ENCODE assay signal across 31 mouse cellular contexts in genomic region chr2:30778235-30778634, GRCm38 (mm10). TPM values are rescaled to one million over a fixed set of nuclear protein-coding genes. Genes with fewer than 3 reads are reported as not detected.
DNase-seq lines count a peak whose midpoint lies in the region; ATAC-seq and TF ChIP-seq lines count a peak whose summit lies in the region.
"Had no signal": no experiment of that assay in that cellular context is flagged by ENCODE, and none has a peak within 500 bp of the region (broad histone marks: within the 10 kb centered on the region; RNA-seq: fewer than 3 reads in every experiment).

No protein-coding gene starts in this region.

- no peak overlapping the region for H3K4me3 ChIP-seq in heart, embryonic 10.5 days
- no peak overlapping the region for H3K4me3 ChIP-seq in midbrain, embryonic 10.5 days
- no peak overlapping the region for H3K4me3 ChIP-seq in midbrain, embryonic 14.5 days (replicated peaks; ENCODE audit: low read depth, low read length)
- no peak overlapping the region for H3K4me3 ChIP-seq in intestine, postnatal 0 days (ENCODE audit: low read depth, low read length)
- H3K4me3 ChIP-seq: embryonic facial prominence, embryonic 15.5 days; forebrain, embryonic 13.5 days; heart, embryonic 12.5 days; hindbrain, embryonic 15.5 days; neural tube, embryonic 13.5 days had no signal

- TF ChIP-seq CTCF in intestine, postnatal 0 days (IDR thresholded peaks at IDR 0.05; ENCODE audit: low read depth): no peak

- no peaks in the 10 kb centered on the region for H3K36me3 ChIP-seq in heart, embryonic 10.5 days
- H3K36me3 ChIP-seq in midbrain, embryonic 10.5 days: no peaks in the 10 kb centered on the region
- no peaks in the 10 kb centered on the region for H3K36me3 ChIP-seq in midbrain, embryonic 14.5 days (ENCODE audit: control insufficient read depth, insufficient read depth, low read length)
- no peaks in the 10 kb centered on the region for H3K36me3 ChIP-seq in intestine, postnatal 0 days (ENCODE audit: control insufficient read depth, insufficient read depth)
- H3K36me3 ChIP-seq: embryonic facial prominence, embryonic 15.5 days; heart, embryonic 12.5 days; hindbrain, embryonic 15.5 days; neural tube, embryonic 13.5 days had no signal

- peak overlapping the region; percentile 83 for H3K27ac ChIP-seq in heart, embryonic 10.5 days
- H3K27ac ChIP-seq in midbrain, embryonic 10.5 days (replicated peaks): peak overlapping the region; percentile 77
- no peak overlapping the region for H3K27ac ChIP-seq in midbrain, embryonic 14.5 days (replicated peaks; ENCODE audit: low read depth, low read length)
- H3K27ac ChIP-seq in intestine, postnatal 0 days (ENCODE audit: low read depth, low read length): no peak overlapping the region
- H3K27ac ChIP-seq: embryonic facial prominence, embryonic 15.5 days; forebrain, embryonic 13.5 days; hindbrain, embryonic 15.5 days; liver, embryonic 14.5 days; neural tube, embryonic 13.5 days; stomach, postnatal 0 days had no signal

- no peak for DNase-seq in heart, embryonic 10.5 days (ENCODE audit: low spot score)
- DNase-seq in heart, adult 18-20 months: no peak
- DNase-seq in midbrain, embryonic 10.5 days (ENCODE audit: low spot score): no peak
- DNase-seq in midbrain, embryonic 14.5 days: no peak
- DNase-seq in ZHBTc4 (ENCODE audit: low read depth, low spot score): peak; percentile 81
- no peak for DNase-seq in cerebellum, postnatal 10 days
- DNase-seq: adrenal gland, postnatal 14 days; cerebellum, adult 11 months; cerebellum, adult 9-11 months; gastrocnemius, postnatal 14 days; heart, postnatal 4 days; kidney, adult 8-10 months; kidney, postnatal 36 days; layer of hippocampus, postnatal 36 days; left cerebral cortex, postnatal 4 days; liver; lung, adult 2 months; lung, postnatal 10 days; right cerebral cortex, postnatal 4 days; thymus, adult 18-20 months; thymus, postnatal 25 days had no signal

- no peak overlapping the region for H3K9ac ChIP-seq in midbrain, embryonic 14.5 days (replicated peaks; ENCODE audit: low read length)
- no peak overlapping the region for H3K9ac ChIP-seq in intestine, postnatal 0 days (ENCODE audit: low read depth, low read length)
- H3K9ac ChIP-seq: embryonic facial prominence, embryonic 15.5 days; forebrain, embryonic 13.5 days; heart, embryonic 12.5 days; hindbrain, embryonic 15.5 days; liver, embryonic 14.5 days; neural tube, embryonic 13.5 days had no signal

- 70% methylated on average over 4 of the region's 4 CpGs for WGBS in heart, embryonic 10.5 days
- WGBS in midbrain, embryonic 10.5 days: 59% methylated on average over 4 of the region's 4 CpGs
- 55% methylated on average over 4 of the region's 4 CpGs for WGBS in midbrain, embryonic 14.5 days
- 78% methylated on average over 4 of the region's 4 CpGs for WGBS in intestine, postnatal 0 days

- H3K27me3 ChIP-seq in heart, embryonic 10.5 days (ENCODE audit: insufficient read depth, poor library complexity, severe bottlenecking): no peaks in the 10 kb centered on the region
- H3K27me3 ChIP-seq in midbrain, embryonic 10.5 days (ENCODE audit: low read depth, poor library complexity, severe bottlenecking): peaks cover 9% of the 10 kb centered on the region; the same call in 1 of the 2 replicates
- H3K27me3 ChIP-seq in midbrain, embryonic 14.5 days (ENCODE audit: control insufficient read depth, insufficient read depth, low read length): no peaks in the 10 kb centered on the region
- no peaks in the 10 kb centered on the region; the same call in 1 of the 2 replicates for H3K27me3 ChIP-seq in intestine, postnatal 0 days (replicated peaks; ENCODE audit: control insufficient read depth, insufficient read depth, low read length)
- H3K27me3 ChIP-seq: embryonic facial prominence, embryonic 15.5 days; forebrain, embryonic 13.5 days; heart, embryonic 12.5 days; hindbrain, embryonic 15.5 days; neural tube, embryonic 13.5 days had no signal

- no peak for ATAC-seq in midbrain, embryonic 14.5 days (ENCODE audit: low FRiP score, low TSS enrichment)
- ATAC-seq in intestine, postnatal 0 days: no peak
- ATAC-seq: forebrain, embryonic 13.5 days had no signal

- H3K4me1 ChIP-seq in heart, embryonic 10.5 days: peaks cover 52% of the 10 kb centered on the region
- peaks cover 81% of the 10 kb centered on the region for H3K4me1 ChIP-seq in midbrain, embryonic 10.5 days
- H3K4me1 ChIP-seq in midbrain, embryonic 14.5 days (ENCODE audit: control insufficient read depth, insufficient read depth, low read length): peaks cover 3% of the 10 kb centered on the region; the same call in 1 of the 2 replicates
- H3K4me1 ChIP-seq in intestine, postnatal 0 days (replicated peaks; ENCODE audit: control insufficient read depth, insufficient read depth, low read length): no peaks in the 10 kb centered on the region

- H3K4me2 ChIP-seq in midbrain, embryonic 14.5 days (ENCODE audit: low read length): no peak overlapping the region
- H3K4me2 ChIP-seq in intestine, postnatal 0 days (replicated peaks; ENCODE audit: low read depth): no peak overlapping the region
- H3K4me2 ChIP-seq: embryonic facial prominence, embryonic 15.5 days; forebrain, embryonic 13.5 days; heart, embryonic 12.5 days; hindbrain, embryonic 15.5 days; neural tube, embryonic 13.5 days had no signal

- H3K9me3 ChIP-seq in heart, embryonic 10.5 days: no peaks in the 10 kb centered on the region
- no peaks in the 10 kb centered on the region for H3K9me3 ChIP-seq in midbrain, embryonic 10.5 days (replicated peaks)
- H3K9me3 ChIP-seq in midbrain, embryonic 14.5 days (ENCODE audit: control insufficient read depth, low read length): no peaks in the 10 kb centered on the region
- no peaks in the 10 kb centered on the region for H3K9me3 ChIP-seq in intestine, postnatal 0 days (ENCODE audit: control insufficient read depth)
- H3K9me3 ChIP-seq: embryonic facial prominence, embryonic 15.5 days; forebrain, embryonic 13.5 days; heart, embryonic 12.5 days; hindbrain, embryonic 15.5 days; neural tube, embryonic 13.5 days had no signal

RNA-seq across cellular contexts. Expression of gene 1700001O22Rik, which starts 25.2 kb away (rescaled TPM):
- 1.3 and 1.8 TPM in 2 replicates for polyA plus RNA-seq in heart, embryonic 10.5 days (2016; fragmentation: Nextera tagmentation; extraction: Ambion mirVana)
- total RNA-seq in heart, adult 18-20 months (2021): under 1 TPM; 0.49 to 0.74 TPM
- 3.5 and 4.0 TPM in 2 replicates for polyA plus RNA-seq in midbrain, embryonic 10.5 days (2016; fragmentation: Nextera tagmentation; extraction: Ambion mirVana)
- polyA plus RNA-seq in midbrain, embryonic 14.5 days (2014; fragmentation: Nextera tagmentation; extraction: Ambion mirVana): 0.87 and 1.0 TPM in 2 replicates
- 0.58 and 0.60 TPM in 2 replicates for polyA plus RNA-seq in intestine, postnatal 0 days (2015; fragmentation: Nextera tagmentation; extraction: Ambion mirVana)
- total RNA-seq: common myeloid progenitor, adult 5-6 weeks; granulocyte monocyte progenitor cell, adult 5-6 weeks had no signal
- polyA plus RNA-seq: liver, embryonic 14.5 days had no signal

RNA-seq across cellular contexts. Expression of gene Ntmt1, which starts 29.4 kb away (rescaled TPM):
- polyA plus RNA-seq in heart, embryonic 10.5 days (2016; fragmentation: Nextera tagmentation; extraction: Ambion mirVana): 102 and 116 TPM in 2 replicates
- 10 to 100 TPM; 22.6 to 29.2 TPM for total RNA-seq in heart, adult 18-20 months (2021)
- polyA plus RNA-seq in midbrain, embryonic 10.5 days (2016; fragmentation: Nextera tagmentation; extraction: Ambion mirVana): 126 and 127 TPM in 2 replicates
- 114 and 122 TPM in 2 replicates for polyA plus RNA-seq in midbrain, embryonic 14.5 days (2014; fragmentation: Nextera tagmentation; extraction: Ambion mirVana)
- 45.3 and 50.5 TPM in 2 replicates for polyA plus RNA-seq in intestine, postnatal 0 days (2015; fragmentation: Nextera tagmentation; extraction: Ambion mirVana)

RNA-seq across cellular contexts. Expression of gene Asb6, which starts 51.9 kb away (rescaled TPM):
- 31.3 and 40.1 TPM in 2 replicates for polyA plus RNA-seq in heart, embryonic 10.5 days (2016; fragmentation: Nextera tagmentation; extraction: Ambion mirVana)
- 1 to 10 TPM; 6.6 to 7.4 TPM for total RNA-seq in heart, adult 18-20 months (2021)
- polyA plus RNA-seq in midbrain, embryonic 10.5 days (2016; fragmentation: Nextera tagmentation; extraction: Ambion mirVana): 43.9 and 45.8 TPM in 2 replicates
- 38.5 and 42.7 TPM in 2 replicates for polyA plus RNA-seq in midbrain, embryonic 14.5 days (2014; fragmentation: Nextera tagmentation; extraction: Ambion mirVana)
- 12.9 and 13.0 TPM in 2 replicates for polyA plus RNA-seq in intestine, postnatal 0 days (2015; fragmentation: Nextera tagmentation; extraction: Ambion mirVana)

RNA-seq across cellular contexts. Expression of gene Prrx2, which starts 56.5 kb away (rescaled TPM):
- 49.1 and 73.9 TPM in 2 replicates for polyA plus RNA-seq in heart, embryonic 10.5 days (2016; fragmentation: Nextera tagmentation; extraction: Ambion mirVana)
- 1 to 10 TPM in 1 of 2 experiments, under 1 TPM in 1; 0.92 to 1.5 TPM for total RNA-seq in heart, adult 18-20 months (2021)
- 22.3 and 29.5 TPM in 2 replicates for polyA plus RNA-seq in midbrain, embryonic 10.5 days (2016; fragmentation: Nextera tagmentation; extraction: Ambion mirVana)
- 1.4 and 2.2 TPM in 2 replicates for polyA plus RNA-seq in midbrain, embryonic 14.5 days (2014; fragmentation: Nextera tagmentation; extraction: Ambion mirVana)
- 0.64 and 0.74 TPM in 2 replicates for polyA plus RNA-seq in intestine, postnatal 0 days (2015; fragmentation: Nextera tagmentation; extraction: Ambion mirVana)
- total RNA-seq: common myeloid progenitor, adult 5-6 weeks; granulocyte monocyte progenitor cell, adult 5-6 weeks had no signal

Comparison
In these comparisons a context has a peak if more than half of its experiments do, and no peak if none do; other contexts are left out.
1. H3K27ac ChIP-seq: peak in heart, embryonic 10.5 days (single experiment) and midbrain, embryonic 10.5 days (single experiment); none in midbrain, embryonic 14.5 days (single experiment) and intestine, postnatal 0 days (single experiment).